In the genomic region with DNA sequence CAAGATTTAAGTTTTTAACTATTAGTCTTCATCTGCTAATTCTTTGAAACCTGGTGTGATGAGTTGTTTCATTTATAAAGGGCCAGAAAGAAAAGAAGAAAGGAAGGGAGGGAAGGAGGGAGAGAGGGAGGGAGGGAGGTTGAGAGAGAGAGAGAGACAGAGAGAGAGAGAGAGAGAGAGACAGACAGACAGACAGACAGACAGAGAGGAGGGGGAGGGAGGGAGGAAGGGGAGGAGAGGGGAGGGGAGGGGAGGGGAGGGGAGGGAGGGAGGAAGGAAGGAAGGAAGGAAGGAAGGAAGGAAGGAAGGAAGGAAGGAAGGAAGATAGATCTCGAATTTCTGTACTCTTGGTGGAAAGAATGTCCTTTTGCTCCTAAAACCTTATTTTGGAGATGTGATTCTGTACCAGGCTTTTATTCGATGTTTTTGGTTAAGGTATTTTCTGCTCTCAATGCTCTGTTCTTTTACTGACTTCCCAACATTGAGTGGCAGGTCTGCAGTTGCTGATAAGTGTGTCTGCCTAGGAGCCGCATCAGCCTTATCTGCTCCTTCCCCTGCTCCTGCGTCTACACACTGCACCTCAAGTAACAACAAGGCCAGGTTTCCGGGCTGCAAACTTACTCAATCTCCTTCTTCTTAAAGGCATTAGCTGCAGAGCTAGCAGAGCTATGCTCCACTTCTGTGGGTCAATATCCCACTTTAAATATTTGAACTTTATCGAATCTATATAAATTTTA, we compare ENCODE assay signal across 23 mouse cellular contexts. TPM values are rescaled to one million over a fixed set of nuclear protein-coding genes. Genes with fewer than 3 reads are reported as not detected.
DNase-seq lines count a peak whose midpoint lies in the region; ATAC-seq lines count a peak whose summit lies in the region.
"Had no signal": no experiment of that assay in that cellular context is flagged by ENCODE, and none has a peak within 500 bp of the region (broad histone marks: within the 10 kb centered on the region; RNA-seq: fewer than 3 reads in every experiment).

No protein-coding gene starts in this region.

- no peaks in the 10 kb centered on the region for H3K9me3 ChIP-seq in liver, embryonic 12.5 days (replicated peaks)
- no peaks in the 10 kb centered on the region for H3K9me3 ChIP-seq in liver, embryonic 16.5 days (replicated peaks; ENCODE audit: control insufficient read depth, low read length)
- no peaks in the 10 kb centered on the region for H3K9me3 ChIP-seq in hindbrain, embryonic 11.5 days (ENCODE audit: control insufficient read depth, low read length)
- H3K9me3 ChIP-seq: embryonic facial prominence, embryonic 13.5 days; forebrain, embryonic 10.5 days; forebrain, embryonic 15.5 days; heart, embryonic 12.5 days; hindbrain, embryonic 10.5 days; hindbrain, embryonic 15.5 days had no signal

- ATAC-seq in liver, embryonic 12.5 days, result peak; percentile 100
- ATAC-seq in liver, embryonic 16.5 days (ENCODE audit: low read depth), result peak; percentile 98
- ATAC-seq in hindbrain, embryonic 11.5 days (ENCODE audit: low FRiP score), result no peak
- ATAC-seq: activated CD4-positive, CD25-positive, alpha-beta regulatory T cell, adult 4 months; forebrain, embryonic 15.5 days; Patski had no signal

- no peaks in the 10 kb centered on the region for H3K27me3 ChIP-seq in liver, embryonic 12.5 days (replicated peaks)
- no peaks in the 10 kb centered on the region for H3K27me3 ChIP-seq in liver, embryonic 16.5 days (ENCODE audit: control insufficient read depth, insufficient read depth, low read depth, low read length)
- H3K27me3 ChIP-seq in hindbrain, embryonic 11.5 days (ENCODE audit: control insufficient read depth, insufficient read depth, low read length), result no peaks in the 10 kb centered on the region
- H3K27me3 ChIP-seq: embryonic facial prominence, embryonic 13.5 days; forebrain, embryonic 15.5 days; heart, embryonic 12.5 days; hindbrain, embryonic 15.5 days had no signal

- no peak overlapping the region for H3K4me3 ChIP-seq in liver, embryonic 12.5 days
- no peak overlapping the region for H3K4me3 ChIP-seq in liver, embryonic 16.5 days (ENCODE audit: low read depth, low read length)
- H3K4me3 ChIP-seq in hindbrain, embryonic 11.5 days (ENCODE audit: low read depth, low read length), result no peak overlapping the region
- H3K4me3 ChIP-seq: embryonic facial prominence, embryonic 13.5 days; forebrain, embryonic 10.5 days; forebrain, embryonic 15.5 days; heart, adult 2 months; heart, embryonic 12.5 days; hindbrain, embryonic 10.5 days; hindbrain, embryonic 15.5 days had no signal

- peak overlapping the region; percentile 53 for H3K4me2 ChIP-seq in liver, embryonic 12.5 days
- H3K4me2 ChIP-seq in liver, embryonic 16.5 days (ENCODE audit: low read depth, low read length), result 0 out of 2 replicates have a peak overlapping the region, but pooled peaks have one; percentile 20
- H3K4me2 ChIP-seq in hindbrain, embryonic 11.5 days (replicated peaks; ENCODE audit: low read depth, low read length), result no peak overlapping the region
- H3K4me2 ChIP-seq: embryonic facial prominence, embryonic 13.5 days; forebrain, embryonic 15.5 days; heart, embryonic 12.5 days; hindbrain, embryonic 15.5 days had no signal

- H3K27ac ChIP-seq in liver, embryonic 12.5 days, result peak overlapping the region; percentile 72
- H3K27ac ChIP-seq in liver, embryonic 16.5 days (ENCODE audit: low read length), result peak overlapping the region; percentile 24; the same call in 1 of the 2 replicates
- no peak overlapping the region for H3K27ac ChIP-seq in hindbrain, embryonic 11.5 days (ENCODE audit: low read depth, low read length)
- H3K27ac ChIP-seq: embryonic facial prominence, embryonic 13.5 days; forebrain, embryonic 10.5 days; forebrain, embryonic 15.5 days; heart, adult 2 months; hindbrain, embryonic 10.5 days; hindbrain, embryonic 15.5 days had no signal

- peak; percentile 55 for DNase-seq in heart, adult 11 months
- DNase-seq in heart, adult 8-10 months (ENCODE audit: low spot score), result no peak
- DNase-seq in c-Kit-positive CD71-positive TER-119-negative erythroid progenitor cells, embryonic 14.5 days (ENCODE audit: low read depth), result peak; percentile 20
- no peak for DNase-seq in lung, postnatal 14 days
- no peak for DNase-seq in left cerebral cortex, adult 9 months (ENCODE audit: low spot score in 2 of 2)
- no peak for DNase-seq in hindbrain, embryonic 11.5 days (ENCODE audit: low spot score)
- DNase-seq: adrenal gland, postnatal 14 days; cerebellum, adult 11-12 months; cerebellum, adult 9-10 months; cerebellum, postnatal 36 days; gastrocnemius, postnatal 10 days; heart, adult 2 months had no signal

- H3K4me1 ChIP-seq in liver, embryonic 12.5 days, result peaks cover 14% of the 10 kb centered on the region; the same call in 1 of the 2 replicates
- H3K4me1 ChIP-seq in liver, embryonic 16.5 days (ENCODE audit: control insufficient read depth, low read depth, low read length), result no peaks in the 10 kb centered on the region
- H3K4me1 ChIP-seq in hindbrain, embryonic 11.5 days (replicated peaks; ENCODE audit: control insufficient read depth, insufficient read depth, low read length), result no peaks in the 10 kb centered on the region
- H3K4me1 ChIP-seq: embryonic facial prominence, embryonic 13.5 days; forebrain, embryonic 10.5 days; forebrain, embryonic 15.5 days; heart, embryonic 12.5 days; hindbrain, embryonic 10.5 days; hindbrain, embryonic 15.5 days had no signal

- no peaks in the 10 kb centered on the region for H3K36me3 ChIP-seq in liver, embryonic 12.5 days
- H3K36me3 ChIP-seq in liver, embryonic 16.5 days (ENCODE audit: control insufficient read depth, insufficient read depth), result no peaks in the 10 kb centered on the region
- H3K36me3 ChIP-seq in hindbrain, embryonic 11.5 days (ENCODE audit: control insufficient read depth, insufficient read depth, low read length), result no peaks in the 10 kb centered on the region
- H3K36me3 ChIP-seq: embryonic facial prominence, embryonic 13.5 days; forebrain, embryonic 10.5 days; forebrain, embryonic 15.5 days; heart, embryonic 12.5 days; hindbrain, embryonic 10.5 days; hindbrain, embryonic 15.5 days had no signal

- 29% methylated on average over 6 of the region's 6 CpGs for WGBS in liver, embryonic 12.5 days (ENCODE audit: insufficient replicate concordance)
- 26% methylated on average over 6 of the region's 6 CpGs for WGBS in liver, embryonic 16.5 days (ENCODE audit: insufficient replicate concordance)
- WGBS in hindbrain, embryonic 11.5 days, result 84% methylated on average over 6 of the region's 6 CpGs

- no peak overlapping the region for H3K9ac ChIP-seq in liver, embryonic 12.5 days
- no peak overlapping the region for H3K9ac ChIP-seq in liver, embryonic 16.5 days (ENCODE audit: low read depth, low read length)
- no peak overlapping the region for H3K9ac ChIP-seq in hindbrain, embryonic 11.5 days (ENCODE audit: low read depth, low read length)
- H3K9ac ChIP-seq: embryonic facial prominence, embryonic 13.5 days; forebrain, embryonic 15.5 days; heart, embryonic 12.5 days; hindbrain, embryonic 15.5 days had no signal

RNA-seq across cellular contexts. Expression of gene Trpc4, which starts 35.3 kb away (rescaled TPM):
- total RNA-seq in heart, adult 8-10 months (2022), result under 1 TPM in 2 of 4 experiments, not detected in 2; 0.11 to 0.28 TPM
- polyA plus RNA-seq in liver, embryonic 12.5 days (2016; fragmentation: Nextera tagmentation; extraction: Ambion mirVana), result 0.11 and 0.13 TPM in 2 replicates
- 0.05 TPM in 1 of 2 replicates, not detected in the other for polyA plus RNA-seq in liver, embryonic 16.5 days (2015; fragmentation: Nextera tagmentation; extraction: Ambion mirVana)
- polyA plus RNA-seq in hindbrain, embryonic 11.5 days (2014; fragmentation: Nextera tagmentation; extraction: Ambion mirVana), result 0.63 and 0.96 TPM in 2 replicates
- polyA plus RNA-seq: activated CD4-positive, CD25-positive, alpha-beta regulatory T cell, adult 4 months; C2C12 had no signal

Comparison
In these comparisons a context has a peak if more than half of its experiments do, and no peak if none do; other contexts are left out.
1. DNase-seq: peak in heart, adult 11 months (single experiment) and c-Kit-positive CD71-positive TER-119-negative erythroid progenitor cells, embryonic 14.5 days (single experiment); none in heart, adult 8-10 months (single experiment), lung, postnatal 14 days (single experiment), left cerebral cortex, adult 9 months (0 of 2) and hindbrain, embryonic 11.5 days (single experiment).